Mouse (Mus musculus) frontal cortex, adult (tissue): ENCODE data around the gene Esp36.
"Not testable (repeated sequence)": the region's sequence is repeated elsewhere in the genome, so short reads cannot be mapped to it uniquely, and the experiment has no call there.

Source experiments
- ATAC-seq: cut with Nextera tagmentation; 2 replicates; pipeline ENCODE4 v1.9.2; 2017; ENCODE audit warnings: mild to moderate bottlenecking, moderate library complexity, mixed read lengths; ENCODE audit not compliant: low TSS enrichment

The Esp36 gene

GRCm38 (mm10) chr17:38420085-38420484 lies at the start of gene Esp36:
TSS of gene Esp36 (minus strand) at chr17:38420185.
- ATAC-seq, result no peak

- not testable (repeated sequence) for ATAC-seq
These were observed 36.2 kb upstream of the Esp36 start for GRCm38 (mm10) chr17:38456206-38456605.

- no peak for ATAC-seq
These were observed 30.7 kb upstream of the Esp36 start for GRCm38 (mm10) chr17:38450688-38451087.

GRCm38 (mm10) chr17:38406135-38406534 lies 13.8 kb downstream of the Esp36 start:
- no peak for ATAC-seq

GRCm38 (mm10) chr17:38391821-38392220 lies 28.2 kb downstream of the Esp36 start:
- ATAC-seq, result no peak
